Mouse (Mus musculus): ENCODE measurements around the gene Crybg2. TPM values are rescaled to one million over a fixed set of nuclear protein-coding genes. Genes with fewer than 3 reads are reported as not detected.

The Crybg2 gene
- polyA plus RNA-seq, 1 experiment from 2014 or later = 0.30 TPM

GRCm38 (mm10) chr4:134098628-134099027 lies 38.0 kb downstream of the Crybg2 start:
- Histone ChIP-seq H3K9ac (no peak overlapping the region), H3K4me2 (no peak overlapping the region), H3K36me3 (no peaks in the 10 kb centered on the region), H3K4me1 (replicated peaks) (peaks cover 4% of the 10 kb centered on the region), H3K4me3 (no peak overlapping the region), H3K27ac (no peak overlapping the region), H3K9me3 (replicated peaks) (no peaks in the 10 kb centered on the region), H3K27me3 (no peaks in the 10 kb centered on the region)
- WGBS = 35% methylated on average over 8 of the region's 8 CpGs
- ATAC-seq (replicated peaks; ENCODE audit: insufficient number of reproducible peaks, insufficient read depth, low FRiP score, low read depth) = no peak

DNA sequence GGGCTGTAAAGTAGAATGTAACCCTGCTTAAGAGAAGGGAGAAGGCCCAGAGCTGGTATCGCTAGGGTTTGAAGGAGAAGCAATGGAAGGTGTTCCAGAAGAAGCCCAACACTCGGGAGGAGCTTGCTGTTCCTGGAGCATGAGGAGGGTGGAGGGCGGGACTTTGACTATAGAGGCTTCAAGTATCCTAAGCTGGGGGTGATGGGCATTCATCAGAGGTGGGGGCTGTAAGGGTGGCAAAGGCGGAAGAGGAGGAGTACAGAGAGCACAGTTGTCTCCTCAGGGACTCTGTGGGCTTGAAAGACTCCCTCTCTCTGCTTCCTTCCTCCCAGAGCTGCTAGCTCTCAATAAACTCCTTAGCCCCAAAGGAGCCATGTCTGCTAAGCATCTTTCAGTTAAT lies 39.6 kb downstream of the Crybg2 start:
- WGBS = 69% methylated on average over 4 of the region's 4 CpGs
- Histone ChIP-seq H3K27ac (no peak overlapping the region), H3K4me1 (replicated peaks) (peaks cover 4% of the 10 kb centered on the region), H3K9me3 (replicated peaks) (no peaks in the 10 kb centered on the region), H3K4me2 (no peak overlapping the region), H3K27me3 (no peaks in the 10 kb centered on the region), H3K36me3 (no peaks in the 10 kb centered on the region), H3K9ac (no peak overlapping the region), H3K4me3 (no peak overlapping the region)
- no peak for ATAC-seq (replicated peaks; ENCODE audit: insufficient number of reproducible peaks, insufficient read depth, low FRiP score, low read depth)

DNA sequence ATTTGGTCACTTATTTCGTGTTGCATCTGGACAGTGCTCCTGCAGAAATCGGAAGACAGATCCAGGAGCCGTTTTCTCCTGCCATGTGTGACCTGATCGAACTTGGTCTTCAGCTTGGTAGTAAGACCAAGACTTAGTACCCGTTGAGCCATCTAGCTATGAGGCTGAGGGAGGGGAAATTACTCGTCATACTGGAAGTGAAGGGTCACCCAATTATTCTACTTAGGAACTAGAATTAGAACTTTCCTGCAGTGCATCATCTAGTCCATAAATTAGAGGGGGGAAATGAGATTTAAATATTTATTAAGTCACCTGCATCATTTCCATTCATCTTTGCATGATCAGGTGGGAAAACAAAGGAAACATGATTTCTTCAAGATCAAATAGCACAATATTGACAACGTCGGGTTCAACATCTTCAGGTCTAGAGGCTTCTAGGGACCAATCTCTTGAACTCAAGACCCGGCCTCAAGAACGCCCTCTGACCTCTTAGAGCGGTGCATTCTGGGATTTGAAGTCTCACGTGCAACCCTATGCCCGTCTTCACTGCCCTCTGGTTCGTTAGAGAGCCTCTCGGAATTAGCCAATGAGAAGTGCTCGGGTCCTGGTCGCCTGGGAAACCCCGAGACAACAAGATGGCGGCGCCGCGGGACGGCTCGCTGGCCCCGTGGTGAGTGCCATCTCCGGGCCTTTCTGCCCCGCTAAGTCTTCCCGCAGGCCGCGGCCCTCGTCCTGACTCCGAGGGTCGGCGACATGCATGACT lies 41.5 kb downstream of the Crybg2 start, which contains the start of gene Ubxn11:
Gene Ubxn11 (plus strand): TSS at position 592 of the 763 bp plus-strand sequence.
- H3K27ac ChIP-seq = no peak within 1 kb of the TSS

GRCm38 (mm10) chr4:134102742-134103119 lies 42.1 kb downstream of the Crybg2 start:
- Histone ChIP-seq H3K9me3 (replicated peaks) (no peaks in the 10 kb centered on the region), H3K27me3 (no peaks in the 10 kb centered on the region), H3K36me3 (no peaks in the 10 kb centered on the region), H3K4me2 (peak overlapping the region; percentile 66), H3K4me1 (replicated peaks) (peaks cover 4% of the 10 kb centered on the region), H3K9ac (peak overlapping the region; percentile 40), H3K4me3 (peak overlapping the region; percentile 58), H3K27ac (no peak overlapping the region)
- WGBS = 4% methylated on average over 21 of the region's 21 CpGs
- peak; percentile 50 for ATAC-seq (replicated peaks; ENCODE audit: insufficient number of reproducible peaks, insufficient read depth, low FRiP score, low read depth)

More for the DNA sequence above, 41.5 kb downstream of the Crybg2 start, which contains the start of gene Ubxn11:
- Histone ChIP-seq H3K4me3 (peak within 1 kb of the TSS; percentile 58), H3K4me1 (replicated peaks) (peaks cover 4% of the 10 kb centered on the region), H3K9ac (peak within 1 kb of the TSS; percentile 40), H3K27me3 (no peaks in the 10 kb centered on the region), H3K36me3 (no peaks in the 10 kb centered on the region), H3K4me2 (peak within 1 kb of the TSS; percentile 66), H3K9me3 (replicated peaks) (no peaks in the 10 kb centered on the region)
- WGBS = 16% methylated on average over 34 of the region's 34 CpGs
- peak; percentile 92 for ATAC-seq (replicated peaks; ENCODE audit: insufficient number of reproducible peaks, insufficient read depth, low FRiP score, low read depth)

GRCm38 (mm10) chr4:134106105-134106504 lies 45.5 kb downstream of the Crybg2 start:
- no peaks in the 10 kb centered on the region for H3K27me3 ChIP-seq
- WGBS = 44% methylated on average over 7 of the region's 7 CpGs
- ATAC-seq (replicated peaks; ENCODE audit: insufficient number of reproducible peaks, insufficient read depth, low FRiP score, low read depth) = no peak
- H3K4me2 ChIP-seq = no peak overlapping the region
- no peaks in the 10 kb centered on the region for H3K9me3 ChIP-seq (replicated peaks)
- peaks cover 6% of the 10 kb centered on the region; the same call in 1 of the 2 replicates for H3K4me1 ChIP-seq (replicated peaks)
- no peaks in the 10 kb centered on the region for H3K36me3 ChIP-seq
- no peak overlapping the region for H3K4me3 ChIP-seq
- H3K27ac ChIP-seq = no peak overlapping the region
- no peak overlapping the region for H3K9ac ChIP-seq

- Histone ChIP-seq H3K36me3 (no peaks in the 10 kb centered on the region), H3K9me3 (replicated peaks) (no peaks in the 10 kb centered on the region), H3K9ac (no peak overlapping the region), H3K4me3 (no peak overlapping the region), H3K4me2 (no peak overlapping the region), H3K4me1 (replicated peaks) (peaks cover 6% of the 10 kb centered on the region; the same call in 1 of the 2 replicates), H3K27me3 (no peaks in the 10 kb centered on the region), H3K27ac (no peak overlapping the region)
- WGBS = 81% methylated on average over 7 of the region's 7 CpGs
- ATAC-seq (replicated peaks; ENCODE audit: insufficient number of reproducible peaks, insufficient read depth, low FRiP score, low read depth) = no peak
Observed at GRCm38 (mm10) chr4:134107730-134108129, 47.1 kb downstream of the Crybg2 start.

DNA sequence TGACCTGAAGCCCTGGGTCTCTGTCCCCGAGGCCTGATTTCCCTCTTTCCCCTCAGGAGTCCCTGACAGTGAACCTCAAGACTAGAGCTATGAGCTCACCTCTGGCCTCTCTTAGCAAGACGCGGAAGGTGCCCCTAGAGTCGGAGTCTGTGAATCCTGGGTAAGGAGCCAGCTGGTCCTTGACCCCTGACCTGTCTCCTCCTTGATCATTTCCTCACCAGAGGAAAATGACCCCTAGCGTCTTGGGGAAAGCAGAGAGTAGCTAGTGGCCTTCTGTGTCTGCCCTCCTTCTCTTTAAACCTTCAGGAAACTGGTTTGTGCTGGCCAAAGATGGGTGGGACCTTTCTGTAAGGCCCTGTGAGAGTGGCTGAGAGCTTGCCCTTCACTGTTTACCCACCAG lies 47.6 kb downstream of the Crybg2 start:
- no peak overlapping the region for H3K4me3 ChIP-seq
- H3K9me3 ChIP-seq (replicated peaks) = no peaks in the 10 kb centered on the region
- H3K27ac ChIP-seq = no peak overlapping the region
- peaks cover 6% of the 10 kb centered on the region; the same call in 1 of the 2 replicates for H3K4me1 ChIP-seq (replicated peaks)
- WGBS = 53% methylated on average over 5 of the region's 5 CpGs
- no peaks in the 10 kb centered on the region for H3K27me3 ChIP-seq
- ATAC-seq (replicated peaks; ENCODE audit: insufficient number of reproducible peaks, insufficient read depth, low FRiP score, low read depth) = no peak
- no peak overlapping the region for H3K4me2 ChIP-seq
- H3K36me3 ChIP-seq = no peaks in the 10 kb centered on the region
- H3K9ac ChIP-seq = no peak overlapping the region

- no peak for ATAC-seq (replicated peaks; ENCODE audit: insufficient number of reproducible peaks, insufficient read depth, low FRiP score, low read depth)
- Histone ChIP-seq H3K4me3 (no peak overlapping the region), H3K36me3 (no peaks in the 10 kb centered on the region), H3K27ac (no peak overlapping the region), H3K4me1 (replicated peaks) (peaks cover 6% of the 10 kb centered on the region; the same call in 1 of the 2 replicates), H3K9me3 (replicated peaks) (no peaks in the 10 kb centered on the region), H3K4me2 (no peak overlapping the region), H3K9ac (no peak overlapping the region), H3K27me3 (no peaks in the 10 kb centered on the region)
- 30% methylated on average over 3 of the region's 3 CpGs for WGBS
Observed at GRCm38 (mm10) chr4:134110653-134111052, 50.0 kb downstream of the Crybg2 start.

- no peak overlapping the region for H3K27ac ChIP-seq
- no peaks in the 10 kb centered on the region for H3K9me3 ChIP-seq (replicated peaks)
- H3K27me3 ChIP-seq = no peaks in the 10 kb centered on the region
- no peak for ATAC-seq (replicated peaks; ENCODE audit: insufficient number of reproducible peaks, insufficient read depth, low FRiP score, low read depth)
- 58% methylated on average over 6 of the region's 6 CpGs for WGBS
- H3K4me2 ChIP-seq = no peak overlapping the region
- no peak overlapping the region for H3K9ac ChIP-seq
- H3K4me3 ChIP-seq = no peak overlapping the region
- no peaks in the 10 kb centered on the region for H3K36me3 ChIP-seq
- H3K4me1 ChIP-seq (replicated peaks) = peaks cover 6% of the 10 kb centered on the region; the same call in 1 of the 2 replicates
Observed at GRCm38 (mm10) chr4:134112403-134112802, 51.8 kb downstream of the Crybg2 start.

DNA sequence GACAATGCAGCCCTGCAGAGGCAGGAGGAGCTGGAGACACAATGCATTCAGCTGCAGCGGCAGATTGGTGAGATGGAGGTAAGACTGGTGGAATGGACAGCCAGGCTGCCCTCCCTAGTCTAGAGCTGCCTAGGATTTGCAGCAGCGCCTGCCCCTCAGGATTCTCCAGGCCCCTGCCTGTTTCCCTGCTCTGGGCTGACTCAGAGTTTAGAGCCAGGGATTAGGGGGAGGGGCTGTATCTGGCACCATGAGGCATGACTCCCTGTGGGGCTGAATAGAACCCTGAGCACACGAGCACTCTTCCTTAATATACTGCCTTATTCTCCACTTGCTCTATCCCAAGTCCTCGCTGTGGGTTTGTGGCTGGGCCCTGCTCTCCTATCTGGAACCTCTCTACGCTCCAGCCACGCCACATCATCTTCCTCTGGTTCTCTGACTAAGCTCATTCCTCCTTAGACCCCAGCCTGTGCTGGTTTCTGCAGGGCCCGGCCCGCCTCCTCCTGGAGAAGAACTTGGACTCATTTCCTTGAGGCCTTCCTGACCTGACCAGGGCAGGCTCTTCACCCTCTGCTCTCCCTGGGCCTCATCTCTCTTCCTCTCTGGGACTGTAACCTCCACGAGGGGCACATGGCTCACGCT lies 52.9 kb downstream of the Crybg2 start:
- H3K27ac ChIP-seq = no peak overlapping the region
- H3K36me3 ChIP-seq = no peaks in the 10 kb centered on the region
- WGBS = 60% methylated on average over 10 of the region's 10 CpGs
- no peak overlapping the region for H3K9ac ChIP-seq
- no peak for ATAC-seq (replicated peaks; ENCODE audit: insufficient number of reproducible peaks, insufficient read depth, low FRiP score, low read depth)
- peaks cover 6% of the 10 kb centered on the region; the same call in 1 of the 2 replicates for H3K4me1 ChIP-seq (replicated peaks)
- H3K9me3 ChIP-seq (replicated peaks) = no peaks in the 10 kb centered on the region
- no peaks in the 10 kb centered on the region for H3K27me3 ChIP-seq
- no peak overlapping the region for H3K4me2 ChIP-seq
- H3K4me3 ChIP-seq = no peak overlapping the region

DNA sequence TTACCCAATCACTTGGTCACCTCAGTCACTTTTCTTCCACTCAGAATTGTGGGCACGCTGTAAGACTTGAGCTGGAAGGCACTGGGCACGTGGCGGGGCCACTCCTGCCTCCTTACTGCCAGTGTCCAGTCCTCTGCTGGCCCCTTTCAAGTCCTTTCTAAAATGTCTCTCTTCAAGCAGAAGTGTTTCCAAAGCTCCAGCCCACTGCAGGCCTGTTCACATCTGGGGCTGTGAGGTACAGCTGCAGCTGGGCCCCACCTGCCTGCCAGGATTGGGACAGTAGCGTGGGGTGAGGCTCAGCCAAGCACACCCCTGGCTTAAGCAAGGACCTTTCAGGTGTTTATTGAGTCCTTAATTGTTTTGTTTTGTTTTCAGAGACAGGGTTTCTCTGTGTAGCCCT lies 53.4 kb downstream of the Crybg2 start:
- 89% methylated on average over 4 of the region's 4 CpGs for WGBS
- no peak for ATAC-seq (replicated peaks; ENCODE audit: insufficient number of reproducible peaks, insufficient read depth, low FRiP score, low read depth)

More for the DNA sequence above, 53.4 kb downstream of the Crybg2 start:
- Histone ChIP-seq H3K4me3 (no peak overlapping the region), H3K9ac (no peak overlapping the region), H3K27ac (no peak overlapping the region), H3K36me3 (no peaks in the 10 kb centered on the region), H3K4me1 (replicated peaks) (peaks cover 11% of the 10 kb centered on the region), H3K27me3 (no peaks in the 10 kb centered on the region), H3K4me2 (no peak overlapping the region), H3K9me3 (replicated peaks) (no peaks in the 10 kb centered on the region)

Data from heart, embryonic 15.5 days (tissue).